Mouse (Mus musculus): ENCODE measurements around the gene Lingo4. TPM values are rescaled to one million over a fixed set of nuclear protein-coding genes. Genes with fewer than 3 reads are reported as not detected.

The Lingo4 gene
- polyA plus RNA-seq, 1 experiment from 2014 or later = 1.3 TPM

DNA sequence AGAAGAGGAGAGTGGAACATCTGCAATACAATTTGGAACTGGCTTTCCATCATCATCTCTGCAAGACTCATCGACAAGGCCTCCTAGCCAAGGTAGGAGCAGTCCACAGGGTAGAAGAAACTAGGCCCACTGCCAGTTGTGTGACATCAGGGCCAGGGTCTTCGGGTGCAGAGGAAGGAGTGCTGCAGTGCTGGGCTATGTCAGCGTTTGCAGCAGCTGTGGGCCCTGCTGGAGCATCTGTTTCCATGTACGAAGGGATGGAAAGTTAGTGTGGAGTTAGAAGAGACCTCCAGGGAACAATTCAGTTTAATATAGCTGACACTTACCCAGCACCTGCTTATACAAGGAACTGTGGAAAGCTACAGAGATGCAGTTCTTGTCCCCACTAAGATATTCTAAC is 5.3 kb upstream of the Lingo4 start:
- Histone ChIP-seq H3K27ac (ENCODE audit: low read depth, low read length) (no peak overlapping the region), H3K9me3 (ENCODE audit: control insufficient read depth, low read length) (no peaks in the 10 kb centered on the region), H3K4me2 (ENCODE audit: low read depth, low read length) (no peak overlapping the region), H3K4me3 (ENCODE audit: low read depth, low read length) (no peak overlapping the region), H3K4me1 (ENCODE audit: control insufficient read depth, insufficient read depth, low read length) (peaks cover 3% of the 10 kb centered on the region; the same call in 1 of the 2 replicates), H3K27me3 (ENCODE audit: control insufficient read depth, insufficient read depth, low read length) (no peaks in the 10 kb centered on the region), H3K36me3 (ENCODE audit: control insufficient read depth, insufficient read depth, low read length) (no peaks in the 10 kb centered on the region), H3K9ac (replicated peaks; ENCODE audit: low read depth, low read length) (no peak overlapping the region)
- 41% methylated on average over 4 of the region's 4 CpGs for WGBS
- peak; percentile 66 for ATAC-seq (ENCODE audit: low read depth)

GRCm38 (mm10) chr3:94396336-94396735 is 2.0 kb upstream of the Lingo4 start:
- Histone ChIP-seq H3K9me3 (ENCODE audit: control insufficient read depth, low read length) (no peaks in the 10 kb centered on the region), H3K4me1 (ENCODE audit: control insufficient read depth, insufficient read depth, low read length) (peaks cover 3% of the 10 kb centered on the region; the same call in 1 of the 2 replicates), H3K9ac (replicated peaks; ENCODE audit: low read depth, low read length) (no peak overlapping the region), H3K27ac (ENCODE audit: low read depth, low read length) (no peak overlapping the region), H3K4me2 (ENCODE audit: low read depth, low read length) (no peak overlapping the region), H3K27me3 (ENCODE audit: control insufficient read depth, insufficient read depth, low read length) (no peaks in the 10 kb centered on the region), H3K36me3 (ENCODE audit: control insufficient read depth, insufficient read depth, low read length) (no peaks in the 10 kb centered on the region), H3K4me3 (ENCODE audit: low read depth, low read length) (no peak overlapping the region)
- no peak for ATAC-seq (ENCODE audit: low read depth)
- WGBS = 82% methylated on average over 1 of the region's 1 CpGs

DNA sequence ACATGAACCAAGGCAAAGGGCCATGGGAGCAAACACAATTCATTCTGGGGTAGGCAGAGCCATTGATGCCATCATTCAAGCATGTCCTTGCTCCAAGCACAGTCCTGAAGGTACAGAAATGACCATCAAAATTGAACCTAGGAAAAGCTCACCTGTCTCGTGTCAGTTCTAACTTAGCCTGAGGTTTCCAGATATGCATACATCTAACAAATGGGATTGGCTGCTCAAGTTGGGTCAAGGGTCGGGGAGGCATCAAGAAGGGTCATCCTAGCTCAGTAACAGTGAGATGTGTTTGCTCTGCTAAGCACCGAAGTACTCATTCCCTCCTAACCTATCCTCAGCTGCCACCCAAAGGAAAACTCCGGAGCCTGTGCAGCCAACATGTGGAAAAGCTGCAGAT is 1.5 kb upstream of the Lingo4 start:
- Histone ChIP-seq H3K4me2 (ENCODE audit: low read depth, low read length) (no peak overlapping the region), H3K4me3 (ENCODE audit: low read depth, low read length) (no peak overlapping the region), H3K27me3 (ENCODE audit: control insufficient read depth, insufficient read depth, low read length) (no peaks in the 10 kb centered on the region), H3K9me3 (ENCODE audit: control insufficient read depth, low read length) (no peaks in the 10 kb centered on the region), H3K9ac (replicated peaks; ENCODE audit: low read depth, low read length) (no peak overlapping the region), H3K36me3 (ENCODE audit: control insufficient read depth, insufficient read depth, low read length) (no peaks in the 10 kb centered on the region), H3K27ac (ENCODE audit: low read depth, low read length) (no peak overlapping the region), H3K4me1 (ENCODE audit: control insufficient read depth, insufficient read depth, low read length) (peaks cover 3% of the 10 kb centered on the region; the same call in 1 of the 2 replicates)
- ATAC-seq (ENCODE audit: low read depth) = no peak
- WGBS = 89% methylated on average over 4 of the region's 4 CpGs

DNA sequence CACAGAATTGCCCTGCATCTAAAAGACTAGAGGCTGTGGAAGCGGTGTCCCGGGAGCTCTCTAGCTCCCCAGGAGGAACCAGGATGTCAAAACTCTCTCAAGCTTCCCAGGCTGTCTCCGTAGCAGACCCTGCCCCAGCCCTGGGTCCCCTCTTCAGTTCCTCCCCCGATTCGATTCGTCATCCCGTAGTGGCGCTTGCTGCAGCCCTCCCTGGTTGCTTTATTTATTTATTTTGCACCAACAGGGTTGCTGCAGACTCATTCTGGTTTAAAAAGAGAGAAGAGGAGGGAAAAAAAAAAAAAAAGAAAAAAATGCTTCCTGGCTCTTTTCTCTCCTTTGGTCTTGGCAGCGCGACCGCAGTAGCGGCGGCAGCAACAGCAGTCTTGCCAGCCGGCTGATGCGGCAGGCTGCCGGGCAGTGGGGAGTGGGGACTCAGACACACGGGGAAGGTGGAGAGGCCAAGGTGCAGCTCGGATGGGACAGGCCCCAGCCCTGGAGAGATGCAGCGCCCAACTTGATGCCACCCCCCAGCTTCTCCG is 695 bp downstream of the Lingo4 start:
- H3K9ac ChIP-seq (replicated peaks; ENCODE audit: low read depth, low read length) = peak overlapping the region; percentile 41
- no peak overlapping the region for H3K27ac ChIP-seq (ENCODE audit: low read depth, low read length)
- no peaks in the 10 kb centered on the region for H3K9me3 ChIP-seq (ENCODE audit: control insufficient read depth, low read length)
- H3K4me3 ChIP-seq (ENCODE audit: low read depth, low read length) = peak overlapping the region; percentile 26
- H3K4me2 ChIP-seq (ENCODE audit: low read depth, low read length) = peak overlapping the region; percentile 56
- no peaks in the 10 kb centered on the region for H3K36me3 ChIP-seq (ENCODE audit: control insufficient read depth, insufficient read depth, low read length)
- peak; percentile 78 for ATAC-seq (ENCODE audit: low read depth)
- no peaks in the 10 kb centered on the region for H3K4me1 ChIP-seq (ENCODE audit: control insufficient read depth, insufficient read depth, low read length)
- 2% methylated on average over 20 of the region's 20 CpGs for WGBS
- H3K27me3 ChIP-seq (ENCODE audit: control insufficient read depth, insufficient read depth, low read length) = no peaks in the 10 kb centered on the region

DNA sequence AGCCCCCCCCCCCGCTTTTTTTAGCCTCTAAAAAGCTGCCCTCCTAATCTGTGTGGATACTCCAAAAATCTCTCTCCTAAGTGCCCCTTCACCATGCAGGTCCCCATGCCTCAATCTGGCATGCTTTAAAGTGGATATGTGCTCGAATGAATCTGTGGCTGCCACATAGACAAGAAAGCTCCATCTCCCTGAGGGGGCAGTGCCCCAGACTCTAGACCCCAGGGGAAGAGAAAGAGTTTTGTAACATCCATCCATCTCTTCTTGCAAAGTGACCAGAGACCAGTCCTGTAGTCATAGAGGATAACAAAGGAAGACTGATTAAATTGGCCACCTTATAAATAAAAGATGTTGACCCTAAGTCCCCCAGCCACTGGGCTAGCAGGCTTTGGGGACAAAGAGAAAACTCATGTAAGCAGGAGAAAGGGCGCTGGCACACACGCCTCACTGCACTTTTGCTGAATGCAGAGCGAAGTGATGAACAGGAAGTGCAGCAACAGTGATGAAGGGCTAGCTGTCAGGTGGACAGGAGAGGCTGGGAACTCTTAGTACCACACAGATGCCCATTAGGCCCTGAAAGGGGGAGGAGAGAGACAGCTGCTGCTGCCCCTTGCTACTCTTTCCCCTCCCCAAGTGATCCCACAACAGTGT is 1.5 kb downstream of the Lingo4 start:
- H3K4me2 ChIP-seq (ENCODE audit: low read depth, low read length) = peak overlapping the region; percentile 56
- H3K27ac ChIP-seq (ENCODE audit: low read depth, low read length) = no peak overlapping the region
- no peaks in the 10 kb centered on the region for H3K9me3 ChIP-seq (ENCODE audit: control insufficient read depth, low read length)
- H3K9ac ChIP-seq (replicated peaks; ENCODE audit: low read depth, low read length) = peak overlapping the region; percentile 41; the same call in 1 of the 2 replicates
- no peak for ATAC-seq (ENCODE audit: low read depth)
- no peaks in the 10 kb centered on the region for H3K4me1 ChIP-seq (ENCODE audit: control insufficient read depth, insufficient read depth, low read length)
- no peaks in the 10 kb centered on the region for H3K36me3 ChIP-seq (ENCODE audit: control insufficient read depth, insufficient read depth, low read length)
- H3K4me3 ChIP-seq (ENCODE audit: low read depth, low read length) = no peak overlapping the region; the same call in 1 of the 2 replicates
- H3K27me3 ChIP-seq (ENCODE audit: control insufficient read depth, insufficient read depth, low read length) = no peaks in the 10 kb centered on the region
- WGBS = 16% methylated on average over 5 of the region's 5 CpGs

DNA sequence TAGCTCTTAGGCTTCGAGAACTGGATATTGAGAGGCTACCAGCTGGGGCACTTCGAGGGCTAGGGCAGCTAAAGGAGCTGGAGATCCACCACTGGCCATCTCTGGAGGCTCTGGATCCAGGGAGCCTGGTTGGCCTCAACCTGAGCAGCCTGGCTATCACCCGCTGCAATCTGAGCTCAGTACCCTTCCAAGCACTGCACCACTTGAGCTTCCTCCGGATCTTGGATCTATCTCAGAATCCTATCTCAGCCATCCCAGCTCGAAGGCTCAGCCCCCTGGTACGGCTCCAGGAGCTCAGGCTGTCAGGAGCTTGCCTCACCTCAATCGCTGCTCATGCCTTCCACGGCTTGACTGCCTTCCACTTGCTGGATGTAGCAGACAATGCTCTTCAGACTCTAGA is 4.1 kb downstream of the Lingo4 start:
- no peak overlapping the region for H3K9ac ChIP-seq (replicated peaks; ENCODE audit: low read depth, low read length)
- H3K9me3 ChIP-seq (ENCODE audit: control insufficient read depth, low read length) = no peaks in the 10 kb centered on the region
- no peak overlapping the region for H3K4me3 ChIP-seq (ENCODE audit: low read depth, low read length)
- H3K4me2 ChIP-seq (ENCODE audit: low read depth, low read length) = no peak overlapping the region
- no peak overlapping the region for H3K27ac ChIP-seq (ENCODE audit: low read depth, low read length)
- no peaks in the 10 kb centered on the region for H3K27me3 ChIP-seq (ENCODE audit: control insufficient read depth, insufficient read depth, low read length)
- WGBS = 73% methylated on average over 8 of the region's 8 CpGs
- no peaks in the 10 kb centered on the region for H3K36me3 ChIP-seq (ENCODE audit: control insufficient read depth, insufficient read depth, low read length)
- ATAC-seq (ENCODE audit: low read depth) = no peak
- no peaks in the 10 kb centered on the region for H3K4me1 ChIP-seq (ENCODE audit: control insufficient read depth, insufficient read depth, low read length)

DNA sequence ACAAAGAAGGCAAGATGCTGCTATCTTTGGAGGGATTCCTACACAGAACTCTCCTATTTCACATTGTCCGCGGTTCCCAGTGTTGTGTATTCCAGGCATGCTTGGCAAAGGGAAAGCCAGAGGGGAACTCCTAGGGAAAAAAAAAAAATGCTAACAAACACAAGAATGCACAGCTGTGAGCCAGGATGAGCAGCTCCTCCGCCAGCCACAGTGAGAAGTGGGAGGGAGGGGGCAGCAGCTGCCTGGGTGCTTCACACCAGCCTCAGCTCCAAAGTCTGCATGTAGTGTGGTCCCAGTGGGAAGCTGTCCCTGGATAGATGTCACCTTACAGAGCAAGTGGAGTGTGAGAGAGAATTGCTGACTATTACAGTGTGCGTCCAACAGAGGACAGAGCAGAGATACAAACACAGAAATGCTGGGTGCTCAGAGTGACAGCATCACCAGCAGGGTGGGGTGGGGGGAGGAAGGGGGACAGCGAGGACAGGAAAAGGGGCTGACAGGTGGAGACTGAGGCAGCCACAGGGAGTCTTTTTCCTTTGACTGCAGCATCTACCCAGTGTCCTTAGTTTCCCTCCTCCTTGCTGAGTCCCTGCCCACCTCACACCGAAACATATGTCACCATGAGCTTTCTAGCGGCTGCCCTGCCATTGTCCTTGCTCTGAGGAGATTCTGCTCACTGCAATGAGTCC is 6.2 kb downstream of the Lingo4 start:
- Histone ChIP-seq H3K9me3 (ENCODE audit: control insufficient read depth, low read length) (no peaks in the 10 kb centered on the region), H3K4me3 (ENCODE audit: low read depth, low read length) (no peak overlapping the region), H3K27me3 (ENCODE audit: control insufficient read depth, insufficient read depth, low read length) (no peaks in the 10 kb centered on the region), H3K4me2 (ENCODE audit: low read depth, low read length) (no peak overlapping the region), H3K9ac (replicated peaks; ENCODE audit: low read depth, low read length) (no peak overlapping the region), H3K27ac (ENCODE audit: low read depth, low read length) (no peak overlapping the region), H3K36me3 (ENCODE audit: control insufficient read depth, insufficient read depth, low read length) (no peaks in the 10 kb centered on the region), H3K4me1 (ENCODE audit: control insufficient read depth, insufficient read depth, low read length) (no peaks in the 10 kb centered on the region)
- ATAC-seq (ENCODE audit: low read depth) = peak; percentile 30; the same call in 1 of the 2 replicates
- WGBS = 25% methylated on average over 7 of the region's 7 CpGs

GRCm38 (mm10) chr3:94405561-94405960 is 7.2 kb downstream of the Lingo4 start:
- Histone ChIP-seq H3K27me3 (ENCODE audit: control insufficient read depth, insufficient read depth, low read length) (no peaks in the 10 kb centered on the region), H3K9me3 (ENCODE audit: control insufficient read depth, low read length) (no peaks in the 10 kb centered on the region), H3K4me2 (ENCODE audit: low read depth, low read length) (no peak overlapping the region), H3K9ac (replicated peaks; ENCODE audit: low read depth, low read length) (no peak overlapping the region), H3K36me3 (ENCODE audit: control insufficient read depth, insufficient read depth, low read length) (no peaks in the 10 kb centered on the region), H3K27ac (ENCODE audit: low read depth, low read length) (no peak overlapping the region), H3K4me3 (ENCODE audit: low read depth, low read length) (no peak overlapping the region), H3K4me1 (ENCODE audit: control insufficient read depth, insufficient read depth, low read length) (no peaks in the 10 kb centered on the region)
- no peak for ATAC-seq (ENCODE audit: low read depth)
- 75% methylated on average over 4 of the region's 4 CpGs for WGBS

- peak; percentile 68 for ATAC-seq (ENCODE audit: low read depth)
- Histone ChIP-seq H3K36me3 (ENCODE audit: control insufficient read depth, insufficient read depth, low read length) (no peaks in the 10 kb centered on the region), H3K9me3 (ENCODE audit: control insufficient read depth, low read length) (no peaks in the 10 kb centered on the region), H3K9ac (replicated peaks; ENCODE audit: low read depth, low read length) (peak overlapping the region; percentile 66), H3K4me3 (ENCODE audit: low read depth, low read length) (peak overlapping the region; percentile 65), H3K27me3 (ENCODE audit: control insufficient read depth, insufficient read depth, low read length) (no peaks in the 10 kb centered on the region), H3K4me2 (ENCODE audit: low read depth, low read length) (peak overlapping the region; percentile 93), H3K27ac (ENCODE audit: low read depth, low read length) (peak overlapping the region; percentile 75), H3K4me1 (ENCODE audit: control insufficient read depth, insufficient read depth, low read length) (peaks cover 3% of the 10 kb centered on the region; the same call in 1 of the 2 replicates)
- WGBS = 6% methylated on average over 25 of the region's 25 CpGs
These were observed 14.2 kb downstream of the Lingo4 start for GRCm38 (mm10) chr3:94412530-94412929.
